Mouse (Mus musculus) stomach, embryonic 14.5 days (tissue): ENCODE measurements around the gene Nfu1. TPM values are rescaled to one million over a fixed set of nuclear protein-coding genes. Genes with fewer than 3 reads are reported as not detected.

Experiments
- ATAC-seq: fragments of 200-750 bp; cut with Nextera tagmentation; 2 replicates; pipeline ENCODE4 v1.8.0; 2017; ENCODE audit warnings: low read depth, moderate TSS enrichment; ENCODE audit not compliant: insufficient number of reproducible peaks, insufficient read depth, low FRiP score
- H3K27ac ChIP-seq: fragments of 300-500 bp; sonication (generic); 2 replicates; pipeline ENCODE4 v1.5.1; 2014; ENCODE audit warnings: mild to moderate bottlenecking, low read length, moderate library complexity, mixed read lengths
- H3K27me3 ChIP-seq: fragments of 300-500 bp; sonication (generic); 2 replicates; pipeline ENCODE4 v1.6.1; 2014; ENCODE audit warnings: low read length, control low read depth, mixed read lengths; ENCODE audit not compliant: control insufficient read depth, insufficient read depth
- H3K36me3 ChIP-seq: fragments of 300-500 bp; sonication (generic); 2 replicates; pipeline ENCODE4 v1.6.1; 2014; ENCODE audit warnings: mild to moderate bottlenecking, control low read depth, low read length, moderate library complexity, mixed read lengths; ENCODE audit not compliant: control insufficient read depth, insufficient read depth
- H3K4me1 ChIP-seq: fragments of 300-500 bp; sonication (generic); 2 replicates; pipeline ENCODE4 v1.6.1; 2014; ENCODE audit warnings: low read length, control low read depth, mixed read lengths; ENCODE audit not compliant: control insufficient read depth, insufficient read depth
- H3K4me2 ChIP-seq: fragments of 300-500 bp; sonication (generic); replicated peaks from 2 replicates; pipeline ENCODE4 v1.6.1; 2014; ENCODE audit warnings: low read depth, low read length, control low read depth
- H3K4me3 ChIP-seq: fragments of 300-500 bp; sonication (generic); 2 replicates; pipeline ENCODE4 v1.5.1; 2014; ENCODE audit warnings: low read depth, low read length, control low read depth
- H3K9ac ChIP-seq: fragments of 300-500 bp; sonication (generic); replicated peaks from 2 replicates; pipeline ENCODE4 v1.6.1; 2014; ENCODE audit warnings: low read depth, mild to moderate bottlenecking, control low read depth, low read length, moderate library complexity, mixed read lengths
- H3K9me3 ChIP-seq: fragments of 300-500 bp; sonication (generic); 2 replicates; pipeline ENCODE4 v1.6.1; 2016; ENCODE audit warnings: low read depth, low read length, control low read depth; ENCODE audit not compliant: control insufficient read depth
- WGBS: fragments of 180-500 bp; shearing (Covaris S2); extraction: QIAGEN DNeasy Blood & Tissue Kit; methylation state at CpG from one replicate; pipeline ENCODE4 v1.1.7; 2014; 5-methylcytosine and 5-hydroxymethylcytosine counted together
- polyA plus RNA-seq: library from polyadenylated mRNA; unstranded; fragments of >200 nt; fragmentation: Nextera tagmentation; extraction: Ambion mirVana; gene quantifications from 2 replicates; pipeline ENCODE4 v1.2.1, GENCODE M21; 2014

Gene Nfu1
- polyA plus RNA-seq, 1 experiment from 2014 or later = 100 TPM

- 75% methylated on average over 6 of the region's 6 CpGs for WGBS
- no peaks in the 10 kb centered on the region for H3K27me3 ChIP-seq
- H3K4me1 ChIP-seq = no peaks in the 10 kb centered on the region
- no peaks in the 10 kb centered on the region for H3K36me3 ChIP-seq
- no peak overlapping the region for H3K9ac ChIP-seq
- H3K9me3 ChIP-seq = no peaks in the 10 kb centered on the region
- no peak overlapping the region for H3K4me2 ChIP-seq
- ATAC-seq = no peak
- no peak overlapping the region for H3K27ac ChIP-seq
- no peak overlapping the region for H3K4me3 ChIP-seq
Measured at GRCm38 (mm10) chr6:86989576-86989975, 19.5 kb upstream of the Nfu1 start.

- Histone ChIP-seq H3K27me3 (no peaks in the 10 kb centered on the region), H3K27ac (no peak overlapping the region), H3K4me3 (no peak overlapping the region), H3K4me2 (no peak overlapping the region), H3K4me1 (no peaks in the 10 kb centered on the region), H3K9ac (no peak overlapping the region), H3K36me3 (peaks cover 3% of the 10 kb centered on the region; the same call in 1 of the 2 replicates), H3K9me3 (no peaks in the 10 kb centered on the region)
- no peak for ATAC-seq
- WGBS = 88% methylated on average over 3 of the region's 3 CpGs
Measured at GRCm38 (mm10) chr6:86991041-86991440, 18.0 kb upstream of the Nfu1 start.

- Histone ChIP-seq H3K9ac (no peak overlapping the region), H3K4me3 (no peak overlapping the region), H3K36me3 (peaks cover 12% of the 10 kb centered on the region), H3K27me3 (no peaks in the 10 kb centered on the region), H3K27ac (no peak overlapping the region), H3K9me3 (no peaks in the 10 kb centered on the region), H3K4me2 (no peak overlapping the region), H3K4me1 (no peaks in the 10 kb centered on the region)
- WGBS = 94% methylated on average over 8 of the region's 8 CpGs
- ATAC-seq = no peak
Measured at GRCm38 (mm10) chr6:86992349-86992748, 16.7 kb upstream of the Nfu1 start.

GRCm38 (mm10) chr6:86994254-86994653, 14.8 kb upstream of the Nfu1 start:
- Histone ChIP-seq H3K4me1 (no peaks in the 10 kb centered on the region), H3K9ac (no peak overlapping the region), H3K27ac (no peak overlapping the region), H3K27me3 (no peaks in the 10 kb centered on the region), H3K9me3 (no peaks in the 10 kb centered on the region), H3K4me3 (no peak overlapping the region), H3K4me2 (no peak overlapping the region), H3K36me3 (peaks cover 22% of the 10 kb centered on the region)
- 86% methylated on average over 4 of the region's 4 CpGs for WGBS
- no peak for ATAC-seq

GRCm38 (mm10) chr6:86996629-86997307, 12.3 kb upstream of the Nfu1 start:
- H3K27ac ChIP-seq = no peak overlapping the region
- H3K4me1 ChIP-seq = no peaks in the 10 kb centered on the region
- no peak overlapping the region for H3K9ac ChIP-seq
- no peaks in the 10 kb centered on the region for H3K27me3 ChIP-seq
- no peak overlapping the region for H3K4me2 ChIP-seq
- 76% methylated on average over 5 of the region's 5 CpGs for WGBS
- H3K9me3 ChIP-seq = no peaks in the 10 kb centered on the region
- peaks cover 22% of the 10 kb centered on the region for H3K36me3 ChIP-seq
- no peak for ATAC-seq
- H3K4me3 ChIP-seq = no peak overlapping the region

- no peak overlapping the region for H3K27ac ChIP-seq
- 90% methylated on average over 6 of the region's 6 CpGs for WGBS
- no peak overlapping the region for H3K4me3 ChIP-seq
- no peaks in the 10 kb centered on the region for H3K27me3 ChIP-seq
- H3K9ac ChIP-seq = no peak overlapping the region
- no peaks in the 10 kb centered on the region for H3K4me1 ChIP-seq
- no peak for ATAC-seq
- no peaks in the 10 kb centered on the region for H3K9me3 ChIP-seq
- peaks cover 22% of the 10 kb centered on the region for H3K36me3 ChIP-seq
- no peak overlapping the region for H3K4me2 ChIP-seq
Measured at GRCm38 (mm10) chr6:86997360-86997759, 11.7 kb upstream of the Nfu1 start.

- Histone ChIP-seq H3K9me3 (no peaks in the 10 kb centered on the region), H3K4me3 (no peak overlapping the region), H3K36me3 (peaks cover 11% of the 10 kb centered on the region; the same call in 1 of the 2 replicates), H3K27ac (no peak overlapping the region), H3K9ac (no peak overlapping the region), H3K4me1 (no peaks in the 10 kb centered on the region), H3K27me3 (no peaks in the 10 kb centered on the region), H3K4me2 (no peak overlapping the region)
- 87% methylated on average over 6 of the region's 6 CpGs for WGBS
- no peak for ATAC-seq
Measured at GRCm38 (mm10) chr6:87001995-87002394, 7.0 kb upstream of the Nfu1 start.

GRCm38 (mm10) chr6:87002521-87003055, 6.4 kb upstream of the Nfu1 start:
- no peak overlapping the region for H3K27ac ChIP-seq
- peaks cover 8% of the 10 kb centered on the region; the same call in 1 of the 2 replicates for H3K36me3 ChIP-seq
- peak; percentile 42; the same call in 1 of the 2 replicates for ATAC-seq
- 48% methylated on average over 8 of the region's 8 CpGs for whole genome bisulfite sequencing
- H3K27me3 ChIP-seq = no peaks in the 10 kb centered on the region
- H3K4me3 ChIP-seq = no peak overlapping the region
- no peaks in the 10 kb centered on the region for H3K9me3 ChIP-seq
- H3K4me1 ChIP-seq = no peaks in the 10 kb centered on the region
- H3K4me2 ChIP-seq = no peak overlapping the region
- no peak overlapping the region for H3K9ac ChIP-seq

GRCm38 (mm10) chr6:87004099-87004498, 4.9 kb upstream of the Nfu1 start:
- no peaks in the 10 kb centered on the region for H3K36me3 ChIP-seq
- no peaks in the 10 kb centered on the region for H3K9me3 ChIP-seq
- H3K27ac ChIP-seq = no peak overlapping the region
- 78% methylated on average over 2 of the region's 2 CpGs for WGBS
- no peak overlapping the region for H3K4me3 ChIP-seq
- no peak overlapping the region for H3K4me2 ChIP-seq
- H3K4me1 ChIP-seq = no peaks in the 10 kb centered on the region; the same call in 1 of the 2 replicates
- no peak overlapping the region for H3K9ac ChIP-seq
- no peak for ATAC-seq
- no peaks in the 10 kb centered on the region for H3K27me3 ChIP-seq
